Mouse (Mus musculus) left cerebral cortex, postnatal 10 days (tissue): Measurements from ENCODE around the gene Acoxl. TPM values are rescaled to one million over a fixed set of nuclear protein-coding genes. Genes with fewer than 3 reads are reported as not detected.
A peak's percentile ranks its signal among the peaks of the same experiment; 100 is the strongest.

ENCODE experiments used
- DNase-seq, 2 experiments: peaks; one replicate each; pipeline ENCODE4 v3.0.0; 2021 to 2022; ENCODE audit warnings: low spot score in 2 of 2, mixed read lengths in 1 of 2; ENCODE audit errors: extremely low spot score in 1 of 2
- intact Hi-C: fragments of 180-260 bp; cut with DNase I; formaldehyde crosslinking; loops from one replicate; pipeline ENCODE4 v1.15.1; 2025
- total RNA-seq, 2 experiments: library from RNA; stranded (reverse); gene quantifications; 2 replicates each; pipeline ENCODE4 v1.2.3; 2021

Acoxl gene
- total RNA-seq, 2 experiments from 2014 or later, result not detected

DNA sequence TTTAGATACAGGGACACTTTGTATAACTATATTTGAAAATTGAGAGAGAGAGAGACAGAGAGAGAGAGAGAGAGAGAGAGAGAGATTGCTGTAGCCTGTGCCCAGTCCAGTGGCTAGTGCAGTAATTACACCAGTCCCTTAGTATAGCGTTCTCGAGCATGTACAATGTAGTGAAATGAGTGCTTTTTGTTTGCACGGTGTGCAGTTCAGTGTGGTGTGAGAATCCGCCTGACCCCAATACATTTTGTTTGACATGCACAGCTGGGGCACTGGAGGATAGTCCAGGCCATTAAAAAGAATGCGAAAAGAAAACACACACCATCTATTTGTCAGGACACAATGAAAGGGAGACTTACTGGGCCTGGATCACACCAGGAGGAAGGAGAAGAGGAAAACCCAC is 89.6 kb downstream of the Acoxl start:
- intact Hi-C loops, result no loop called here
- no peak for DNase-seq

DNA sequence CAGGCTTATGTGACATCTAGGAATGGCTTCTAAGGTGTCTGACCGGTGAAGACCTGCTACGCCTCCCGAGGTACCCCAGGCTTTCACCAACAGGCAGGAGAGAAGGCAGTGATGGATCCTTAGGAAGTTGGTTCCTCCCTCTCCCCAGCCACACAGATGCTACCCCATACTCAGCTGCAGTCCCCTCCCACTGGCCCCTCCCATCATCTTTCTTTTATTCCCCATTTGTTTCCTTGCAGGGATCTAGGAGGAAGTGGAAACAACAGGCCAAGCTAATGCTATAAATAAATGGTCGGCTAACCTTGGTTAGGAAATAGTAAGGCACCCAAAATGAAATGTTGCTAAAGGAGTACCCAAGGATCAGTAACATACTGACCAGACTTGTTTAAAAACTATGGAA is 90.2 kb downstream of the Acoxl start:
- DNase-seq, result no peak
- intact Hi-C loops, result no loop called here

DNA sequence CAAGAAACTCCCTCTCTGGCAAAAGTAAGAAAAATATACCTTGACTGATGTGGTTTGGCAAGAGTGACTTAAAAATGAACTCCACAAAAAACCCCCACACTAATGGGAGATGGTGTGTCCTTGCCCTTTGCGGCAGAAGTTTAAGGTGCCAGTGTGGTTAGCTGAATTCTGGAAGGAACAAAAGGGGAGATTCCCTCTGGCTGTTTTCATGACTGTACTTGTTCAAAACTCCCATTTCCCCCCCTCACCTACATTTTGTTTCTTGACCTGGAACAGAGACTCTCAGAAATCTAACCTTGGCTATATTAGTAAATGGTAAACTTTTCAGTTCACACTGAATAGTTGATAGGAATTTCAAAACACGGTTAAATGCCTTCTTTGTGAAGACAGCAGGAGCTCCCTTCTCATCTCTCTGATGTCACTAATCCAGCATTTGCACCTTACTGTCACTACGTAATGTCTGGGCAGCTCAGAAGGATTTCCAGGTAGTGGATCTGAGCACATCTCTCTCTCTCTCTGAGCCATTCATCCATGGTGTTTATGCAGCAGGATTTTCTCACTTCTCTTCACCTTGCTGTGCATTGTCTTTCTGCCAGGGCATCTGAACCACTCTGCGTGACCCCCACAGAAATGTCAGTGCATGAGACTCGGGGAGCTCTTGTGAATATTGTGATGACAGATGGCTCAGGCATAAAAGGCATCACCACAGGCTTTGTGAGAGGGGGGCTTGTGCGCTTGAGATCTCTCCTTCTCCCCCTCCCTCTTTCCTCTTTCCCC is 91.5 kb downstream of the Acoxl start:
- intact Hi-C loops, result no loop called here
- no peak for DNase-seq

GRCm38 (mm10) chr2:127931576-127931975 is 92.9 kb downstream of the Acoxl start:
- no peak for DNase-seq
- intact Hi-C loops, result no loop called here

DNA sequence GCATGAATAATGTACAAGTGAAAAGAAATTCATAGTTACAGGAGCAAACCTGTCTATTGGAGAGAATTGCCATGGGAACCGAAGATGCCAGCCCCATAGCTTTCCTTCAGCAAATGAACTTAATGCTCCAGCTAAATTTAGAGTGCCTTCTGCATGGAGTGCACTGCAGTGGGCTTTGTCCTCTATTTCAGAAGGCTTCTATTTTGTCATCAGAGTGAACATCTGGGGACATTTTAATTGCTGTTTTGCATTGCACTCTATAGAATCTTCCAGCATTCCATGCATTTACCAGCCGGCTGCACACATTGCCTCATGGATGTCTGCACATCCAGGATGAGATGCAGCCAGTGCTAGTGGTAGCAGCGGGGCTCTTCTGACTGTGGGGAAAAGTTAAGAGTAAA is 94.9 kb downstream of the Acoxl start:
- intact Hi-C loops, result no loop called here
- peak in 1 of 2 experiments; percentile 48 for DNase-seq

- intact Hi-C loops, result no loop called here
Measured at GRCm38 (mm10) chr2:127937079-127937478, 98.4 kb downstream of the Acoxl start.

DNA sequence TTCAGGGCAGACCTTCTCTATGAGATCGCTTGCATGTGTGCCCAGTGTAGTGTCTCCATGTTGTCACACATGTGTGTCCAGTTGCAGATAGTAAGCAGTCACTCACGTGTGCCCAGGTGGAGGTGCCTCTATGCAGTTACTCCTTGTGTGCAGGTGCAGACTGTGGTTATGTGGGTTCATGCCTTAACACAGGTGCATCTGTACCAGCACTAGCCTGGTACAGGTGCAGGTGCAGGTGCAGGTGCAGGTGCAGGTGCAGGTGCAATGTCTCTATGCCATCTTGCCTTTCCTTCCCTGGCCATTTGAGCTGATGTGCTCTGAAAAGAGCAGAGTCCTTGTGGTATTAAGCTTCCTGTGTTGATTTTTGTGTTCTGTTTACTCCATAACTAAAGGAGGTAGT is 100.5 kb downstream of the Acoxl start:
- intact Hi-C loops, result no loop called here

More at GRCm38 (mm10) chr2:127937079-127937478, 98.4 kb downstream of the Acoxl start:
- DNase-seq, result no peak

GRCm38 (mm10) chr2:127960579-127960978 is 121.9 kb downstream of the Acoxl start:
- DNase-seq, result peak in 1 of 2 experiments; percentile 27

More for the DNA sequence above, 100.5 kb downstream of the Acoxl start:
- DNase-seq, result no peak

GRCm38 (mm10) chr2:127961154-127961553 is 122.5 kb downstream of the Acoxl start:
- peak; percentile 34 to 58 for DNase-seq
- intact Hi-C loops, result no loop called here

More at GRCm38 (mm10) chr2:127960579-127960978, 121.9 kb downstream of the Acoxl start:
- intact Hi-C loops, result no loop called here

DNA sequence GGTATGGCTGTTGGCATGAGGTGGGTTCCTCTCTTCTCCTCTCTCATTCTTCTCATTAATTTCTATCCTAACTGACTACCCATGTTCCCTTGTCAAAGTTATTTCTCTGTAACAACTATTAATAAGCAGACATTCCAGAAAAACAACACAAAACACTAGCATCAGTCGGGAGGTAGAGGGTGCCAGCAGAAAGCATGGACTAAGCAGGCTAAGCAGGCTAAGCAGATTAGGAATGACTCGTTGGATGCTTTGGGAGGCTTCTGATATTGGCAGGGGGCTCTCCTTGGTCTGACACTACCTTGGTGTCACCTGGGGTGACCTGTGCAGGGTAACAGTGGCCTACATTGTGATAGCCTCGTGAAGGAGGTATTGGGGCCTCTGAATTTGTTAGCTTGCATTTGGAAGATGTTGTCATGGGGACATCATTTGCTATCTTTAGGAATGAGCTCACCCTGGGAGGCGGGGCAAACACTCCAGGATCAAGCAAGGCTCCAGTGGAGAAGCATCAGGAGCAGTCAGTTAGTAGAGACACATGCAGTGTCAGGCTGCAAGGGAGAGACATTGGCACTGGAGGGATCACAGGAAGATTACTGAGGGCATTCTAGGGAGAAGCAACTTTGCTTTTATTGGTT is 123.2 kb downstream of the Acoxl start:
- intact Hi-C loops, result no loop called here
- peak; percentile 69 for DNase-seq

- intact Hi-C loops, result no loop called here
- DNase-seq, result no peak
Measured at GRCm38 (mm10) chr2:127968944-127969343, 130.3 kb downstream of the Acoxl start.

DNA sequence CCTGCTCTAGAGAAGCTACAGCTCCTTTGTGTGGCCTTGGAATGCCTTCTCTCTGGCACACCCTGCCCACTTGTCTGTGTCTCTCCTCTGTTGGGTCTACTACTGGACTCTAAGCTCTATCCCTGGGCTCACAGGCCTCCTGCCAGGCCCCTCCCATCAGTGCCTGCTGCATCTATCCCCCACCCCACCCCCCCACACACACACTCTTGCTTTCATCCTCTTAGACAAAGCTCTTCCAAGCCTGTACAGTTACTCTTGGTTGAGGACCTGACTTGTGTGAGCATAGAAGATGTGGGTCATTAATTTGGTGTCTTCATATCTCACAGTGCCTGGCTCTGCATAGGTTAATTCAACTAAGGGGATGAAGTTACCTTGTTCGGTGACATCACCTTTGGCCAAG is 137.6 kb downstream of the Acoxl start:
- no peak for DNase-seq
- intact Hi-C loops, result no loop called here

GRCm38 (mm10) chr2:127978601-127979230 is 140.0 kb downstream of the Acoxl start:
- intact Hi-C loops, result no loop called here
- DNase-seq, result no peak

GRCm38 (mm10) chr2:127982610-127983009 is 143.9 kb downstream of the Acoxl start:
- intact Hi-C loops, result no loop called here
- no peak for DNase-seq

DNA sequence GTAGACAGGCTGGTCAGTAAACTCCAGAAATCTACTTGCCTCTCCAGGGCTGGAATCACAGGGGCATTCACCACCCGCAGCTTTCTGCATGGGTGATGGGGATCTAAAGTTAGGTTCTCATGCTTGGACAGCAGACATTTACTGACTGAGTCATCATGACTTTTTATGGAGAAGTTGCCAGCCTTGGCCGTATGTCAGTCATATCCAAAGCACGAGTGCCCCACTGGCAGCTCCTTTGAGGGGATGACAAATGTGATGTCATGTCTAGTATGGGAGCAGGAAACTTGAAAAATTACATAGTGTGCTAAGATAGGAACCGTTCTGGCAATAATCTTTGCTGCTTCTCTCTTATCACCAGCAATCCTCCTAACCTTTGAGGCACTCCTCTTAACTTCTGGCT is 144.6 kb downstream of the Acoxl start:
- intact Hi-C loops, result no loop called here
- DNase-seq, result no peak

- DNase-seq, result no peak
- intact Hi-C loops, result no loop called here
Measured at GRCm38 (mm10) chr2:127983981-127984380, 145.3 kb downstream of the Acoxl start.

DNA sequence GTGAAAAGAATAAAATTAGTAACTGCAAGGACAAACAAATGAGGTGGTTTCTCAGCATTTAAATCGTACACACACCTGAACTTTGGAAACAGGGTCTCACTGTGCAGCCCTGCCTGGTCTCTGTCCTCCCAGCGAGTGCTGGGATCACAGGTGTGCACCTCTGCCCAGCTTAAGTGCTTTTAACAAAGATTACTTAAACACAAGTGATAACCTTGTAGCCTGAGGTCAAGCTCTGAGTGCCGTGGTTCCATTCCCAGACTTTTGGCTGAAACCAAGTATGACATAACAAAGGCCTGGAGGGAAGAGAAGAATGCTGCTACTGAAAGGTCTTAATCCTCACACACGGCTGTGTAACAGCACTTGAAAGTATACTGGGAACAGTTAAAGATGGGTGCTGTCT is 149.0 kb downstream of the Acoxl start:
- DNase-seq, result no peak
- intact Hi-C loops, result no loop called here

DNA sequence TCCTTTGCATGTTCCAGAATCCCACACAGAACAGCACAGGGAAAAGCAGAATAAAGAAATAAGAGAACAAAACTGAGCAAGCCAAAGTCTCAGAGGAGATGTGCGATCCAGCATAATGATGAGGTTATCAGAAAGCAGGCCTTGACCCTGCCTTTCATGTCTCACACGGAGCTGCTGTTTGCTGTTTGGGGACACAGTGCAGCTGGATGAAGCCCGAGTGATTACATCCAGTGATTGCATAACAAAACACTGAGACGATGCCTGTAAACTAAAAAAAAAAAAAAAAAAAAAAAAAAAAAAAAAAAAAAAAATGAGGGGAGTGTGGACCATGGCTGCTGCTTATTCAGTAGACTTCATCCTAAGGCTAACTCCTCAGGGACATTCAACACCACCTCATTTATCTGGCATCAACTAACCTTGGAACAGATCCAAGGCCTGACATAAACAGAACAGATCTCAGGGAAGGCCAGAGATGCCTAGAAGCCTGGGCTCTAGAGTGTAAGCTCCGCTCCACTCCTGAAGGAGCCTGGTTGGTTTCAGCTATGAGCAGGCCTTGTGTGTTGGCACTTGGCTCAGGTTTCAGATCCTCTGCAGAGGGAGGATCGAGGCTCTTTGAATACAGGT is 152.3 kb downstream of the Acoxl start:
- intact Hi-C loops, result no loop called here
- no peak for DNase-seq

- no peak for DNase-seq
- intact Hi-C loops, result no loop called here
Measured at GRCm38 (mm10) chr2:127991656-127992055, 153.0 kb downstream of the Acoxl start.
